Mouse (Mus musculus): Measurements from ENCODE around the gene Gm20662.
"Not testable (repeated sequence)": the region's sequence is repeated elsewhere in the genome, so short reads cannot be mapped to it uniquely, and the experiment has no call there.

Gm20662 gene

GRCm38 (mm10) chr9:108003531-108003890 lies 7.4 kb downstream of the Gm20662 start:
- no peak for DNase-seq (ENCODE audit: low spot score in 2 of 2)

- DNase-seq (ENCODE audit: low spot score in 2 of 2): no peak
These were observed 11.9 kb downstream of the Gm20662 start for GRCm38 (mm10) chr9:108008041-108008440.

- no peak for DNase-seq (ENCODE audit: low spot score in 2 of 2)
These were observed 14.2 kb downstream of the Gm20662 start for GRCm38 (mm10) chr9:108010385-108010784.

GRCm38 (mm10) chr9:108013577-108013976 lies 17.4 kb downstream of the Gm20662 start:
- not testable (repeated sequence) for DNase-seq (ENCODE audit: low spot score in 2 of 2)

GRCm38 (mm10) chr9:108017127-108017526 lies 21.0 kb downstream of the Gm20662 start:
- no peak for DNase-seq (ENCODE audit: low spot score in 2 of 2)

GRCm38 (mm10) chr9:108020741-108021140 lies 24.6 kb downstream of the Gm20662 start:
- no peak for DNase-seq (ENCODE audit: low spot score in 2 of 2)

GRCm38 (mm10) chr9:108023216-108023615 lies 27.1 kb downstream of the Gm20662 start:
- DNase-seq (ENCODE audit: low spot score in 2 of 2): no peak

- DNase-seq (ENCODE audit: low spot score in 2 of 2): no peak
These were observed 30.4 kb downstream of the Gm20662 start for GRCm38 (mm10) chr9:108026584-108026983.

GRCm38 (mm10) chr9:108027867-108028266 lies 31.7 kb downstream of the Gm20662 start:
- DNase-seq (ENCODE audit: low spot score in 2 of 2): no peak

GRCm38 (mm10) chr9:108032126-108032525 lies 36.0 kb downstream of the Gm20662 start:
- no peak for DNase-seq (ENCODE audit: low spot score in 2 of 2)

- DNase-seq (ENCODE audit: low spot score in 2 of 2): peak in 1 of 2 experiments; percentile 15
These were observed 39.4 kb downstream of the Gm20662 start for GRCm38 (mm10) chr9:108035331-108036156.

- no peak for DNase-seq (ENCODE audit: low spot score in 2 of 2)
These were observed 48.8 kb downstream of the Gm20662 start for GRCm38 (mm10) chr9:108044751-108045492.

GRCm38 (mm10) chr9:108046582-108046981 lies 50.4 kb downstream of the Gm20662 start:
- no peak for DNase-seq (ENCODE audit: low spot score in 2 of 2)

GRCm38 (mm10) chr9:108047601-108048565 lies 51.7 kb downstream of the Gm20662 start:
- DNase-seq (ENCODE audit: low spot score in 2 of 2): no peak

GRCm38 (mm10) chr9:108048566-108048955 lies 52.4 kb downstream of the Gm20662 start:
- DNase-seq (ENCODE audit: low spot score in 2 of 2): no peak

- DNase-seq (ENCODE audit: low spot score in 2 of 2): peak; percentile 98 to 99
These were observed 52.9 kb downstream of the Gm20662 start, which contains the start of gene Gmppb for GRCm38 (mm10) chr9:108049016-108049455. Gene Gmppb (plus strand): TSS chr9:108049242.

- peak in 1 of 2 experiments; percentile 32 for DNase-seq (ENCODE audit: low spot score in 2 of 2)
These were observed 53.6 kb downstream of the Gm20662 start for GRCm38 (mm10) chr9:108049561-108050251.

GRCm38 (mm10) chr9:108051184-108051930 lies 55.2 kb downstream of the Gm20662 start:
- no peak for DNase-seq (ENCODE audit: low spot score in 2 of 2)

- no peak for DNase-seq (ENCODE audit: low spot score in 2 of 2)
These were observed 55.7 kb downstream of the Gm20662 start for GRCm38 (mm10) chr9:108051931-108052220.

GRCm38 (mm10) chr9:108052411-108052810 lies 56.3 kb downstream of the Gm20662 start:
- no peak for DNase-seq (ENCODE audit: low spot score in 2 of 2)
